Mouse (Mus musculus) hindbrain, embryonic 10.5 days (tissue): ENCODE results near the gene Tmem185b. TPM values are rescaled to one million over a fixed set of nuclear protein-coding genes. Genes with fewer than 3 reads are reported as not detected.

Source experiments
- DNase-seq: peaks from one replicate; pipeline ENCODE4 v3.0.0-alpha.2; 2017; ENCODE audit warnings: low spot score
- H3K27ac ChIP-seq: fragments of 300-500 bp; sonication (generic); 2 replicates; pipeline ENCODE4 v1.5.1; 2016; ENCODE audit warnings: mild to moderate bottlenecking, moderate library complexity
- H3K27me3 ChIP-seq: fragments of 300-500 bp; sonication (generic); 2 replicates; pipeline ENCODE4 v1.6.1; 2016; ENCODE audit warnings: mild to moderate bottlenecking; ENCODE audit not compliant: poor library complexity, insufficient read depth, severe bottlenecking
- H3K36me3 ChIP-seq: fragments of 300-500 bp; sonication (generic); 2 replicates; pipeline ENCODE4 v1.6.1; 2016; ENCODE audit warnings: mild to moderate bottlenecking, moderate library complexity
- H3K4me1 ChIP-seq: fragments of 300-500 bp; sonication (generic); replicated peaks from 2 replicates; pipeline ENCODE4 v1.6.1; 2016; ENCODE audit warnings: mild to moderate bottlenecking
- H3K4me3 ChIP-seq: fragments of 300-500 bp; sonication (generic); 2 replicates; pipeline ENCODE4 v1.5.1; 2016; ENCODE audit warnings: mild to moderate bottlenecking, moderate library complexity
- H3K9me3 ChIP-seq: fragments of 300-500 bp; sonication (generic); 2 replicates; pipeline ENCODE4 v1.6.1; 2016; ENCODE audit warnings: mild to moderate bottlenecking, moderate library complexity
- WGBS: fragments of 180-500 bp; shearing (Covaris S2); methylation state at CpG from one replicate; pipeline ENCODE4 v1.1.7; 2016; 5-methylcytosine and 5-hydroxymethylcytosine counted together
- polyA plus RNA-seq: library from polyadenylated mRNA; unstranded; fragments of >200 nt; fragmentation: Nextera tagmentation; extraction: Ambion mirVana; gene quantifications from 2 replicates; pipeline ENCODE4 v1.2.1, GENCODE M21; 2016

Gene Tmem185b
- polyA plus RNA-seq, 1 experiment from 2014 or later: 17.9 TPM

DNA sequence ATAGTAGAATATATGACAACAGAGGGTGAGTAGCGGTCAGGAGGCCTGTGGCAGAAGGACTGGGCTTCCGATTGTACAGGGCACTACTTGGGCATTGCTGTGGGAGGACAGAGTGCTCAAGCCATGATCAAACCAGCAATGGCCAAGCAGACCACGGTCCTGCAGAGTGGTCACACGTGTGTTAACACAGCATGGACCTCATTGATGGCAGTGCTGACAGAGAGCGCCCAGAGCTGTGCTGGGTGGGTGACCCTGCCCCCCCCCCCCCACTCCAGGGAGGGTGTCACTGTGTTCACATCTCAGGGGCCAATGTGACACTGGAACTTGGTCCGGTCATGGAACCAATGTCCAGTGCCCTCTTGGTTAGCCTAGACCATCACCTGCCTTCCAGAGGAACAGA lies 6.2 kb downstream of the Tmem185b start:
- Histone ChIP-seq H3K4me3 (no peak overlapping the region), H3K27ac (no peak overlapping the region), H3K36me3 (peaks cover 52% of the 10 kb centered on the region), H3K27me3 (no peaks in the 10 kb centered on the region), H3K9me3 (peaks cover 12% of the 10 kb centered on the region; the same call in 1 of the 2 replicates), H3K4me1 (no peaks in the 10 kb centered on the region)
- 96% methylated on average over 6 of the region's 6 CpGs for WGBS
- no peak for DNase-seq

DNA sequence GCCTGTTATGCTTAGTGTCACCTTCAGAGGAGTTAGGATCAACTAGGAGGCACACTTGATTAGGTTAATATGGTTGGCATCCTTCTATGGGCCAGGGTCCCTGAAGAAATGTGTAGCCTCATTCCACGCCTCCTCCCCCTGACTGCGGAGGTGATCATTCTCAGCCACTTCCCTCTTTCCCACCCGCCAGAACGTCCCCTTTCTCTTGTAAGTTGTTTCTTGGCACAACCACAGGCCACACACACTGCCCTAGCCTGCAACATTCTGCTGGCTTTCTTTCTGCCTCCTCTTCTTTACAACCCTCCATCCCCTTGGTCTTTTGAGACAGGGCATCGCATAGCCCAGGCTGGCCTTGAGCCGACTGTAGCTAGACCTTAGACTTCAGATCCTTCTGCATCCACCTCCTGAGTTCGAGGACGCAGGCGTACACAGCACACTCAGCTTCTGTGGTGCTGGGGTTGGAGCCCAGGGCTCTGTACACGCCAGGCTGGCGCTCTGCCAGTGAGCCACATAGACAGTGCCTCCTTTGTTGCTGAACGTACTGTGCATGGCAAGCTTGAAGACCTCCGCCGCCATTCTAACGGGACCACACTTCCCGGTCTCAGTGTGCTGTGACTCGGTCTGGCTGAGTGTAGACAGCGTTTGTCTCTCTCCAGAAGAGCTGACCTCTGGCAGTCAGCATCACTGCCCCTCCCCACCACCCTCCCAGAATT lies 7.3 kb downstream of the Tmem185b start:
- Histone ChIP-seq H3K9me3 (peaks cover 7% of the 10 kb centered on the region; the same call in 1 of the 2 replicates), H3K27me3 (no peaks in the 10 kb centered on the region), H3K27ac (no peak overlapping the region), H3K4me3 (no peak overlapping the region), H3K4me1 (no peaks in the 10 kb centered on the region), H3K36me3 (peaks cover 45% of the 10 kb centered on the region)
- 88% methylated on average over 18 of the region's 18 CpGs for WGBS
- no peak for DNase-seq

- H3K27me3 ChIP-seq: no peaks in the 10 kb centered on the region
- H3K36me3 ChIP-seq: peaks cover 34% of the 10 kb centered on the region
- H3K4me1 ChIP-seq: no peaks in the 10 kb centered on the region
- no peak overlapping the region for H3K4me3 ChIP-seq
- H3K9me3 ChIP-seq: no peaks in the 10 kb centered on the region
- no peak for DNase-seq
- WGBS: 95% methylated on average over 5 of the region's 5 CpGs
- H3K27ac ChIP-seq: no peak overlapping the region
These were observed 8.4 kb downstream of the Tmem185b start for GRCm38 (mm10) chr1:119534341-119534740.

DNA sequence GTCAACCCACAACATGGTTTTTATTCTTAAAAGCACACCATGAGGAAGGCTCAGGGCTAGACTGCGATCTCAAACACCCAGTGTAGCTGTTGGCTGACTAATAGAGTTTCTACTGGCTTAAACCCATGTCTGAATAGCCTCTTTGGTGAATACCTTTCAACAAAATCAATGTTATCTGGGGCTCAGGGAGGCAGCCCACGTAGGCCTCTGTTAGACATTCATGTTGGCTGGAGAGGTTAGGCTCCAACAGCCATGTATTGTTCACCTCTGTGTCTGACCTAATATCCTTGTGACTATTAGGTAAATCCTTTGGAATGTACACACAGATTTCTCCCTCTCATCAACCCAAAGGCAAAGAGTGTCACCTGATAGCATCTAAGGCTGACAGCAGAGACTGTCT lies 10.2 kb downstream of the Tmem185b start:
- Histone ChIP-seq H3K27me3 (no peaks in the 10 kb centered on the region), H3K4me3 (no peak overlapping the region), H3K9me3 (no peaks in the 10 kb centered on the region), H3K36me3 (peaks cover 20% of the 10 kb centered on the region; the same call in 1 of the 2 replicates), H3K27ac (no peak overlapping the region), H3K4me1 (no peaks in the 10 kb centered on the region)
- 87% methylated on average over 2 of the region's 2 CpGs for WGBS
- no peak for DNase-seq

DNA sequence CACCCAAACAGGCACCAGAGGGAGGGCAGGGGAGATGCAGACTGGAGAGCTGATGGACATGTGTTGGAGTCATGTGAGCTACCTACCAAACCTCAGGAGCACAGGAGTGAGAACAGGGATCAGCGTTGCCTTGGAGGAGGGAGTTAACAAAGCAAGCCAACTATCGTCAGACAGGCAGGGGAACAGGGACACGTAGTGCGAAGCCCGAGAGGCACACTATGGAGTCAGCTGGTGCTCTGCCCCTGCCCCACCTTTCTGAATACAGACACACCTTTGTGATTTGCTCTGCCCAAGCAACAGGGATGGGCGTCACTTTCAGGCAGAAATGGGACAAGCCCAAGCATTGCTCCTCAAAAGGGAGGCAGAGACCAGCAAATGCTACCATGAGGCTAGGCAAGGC lies 11.7 kb downstream of the Tmem185b start:
- WGBS: 93% methylated on average over 6 of the region's 6 CpGs
- H3K36me3 ChIP-seq: peaks cover 26% of the 10 kb centered on the region
- H3K27ac ChIP-seq: no peak overlapping the region
- H3K4me1 ChIP-seq: no peaks in the 10 kb centered on the region
- DNase-seq: no peak
- no peaks in the 10 kb centered on the region for H3K27me3 ChIP-seq
- no peaks in the 10 kb centered on the region for H3K9me3 ChIP-seq
- no peak overlapping the region for H3K4me3 ChIP-seq

DNA sequence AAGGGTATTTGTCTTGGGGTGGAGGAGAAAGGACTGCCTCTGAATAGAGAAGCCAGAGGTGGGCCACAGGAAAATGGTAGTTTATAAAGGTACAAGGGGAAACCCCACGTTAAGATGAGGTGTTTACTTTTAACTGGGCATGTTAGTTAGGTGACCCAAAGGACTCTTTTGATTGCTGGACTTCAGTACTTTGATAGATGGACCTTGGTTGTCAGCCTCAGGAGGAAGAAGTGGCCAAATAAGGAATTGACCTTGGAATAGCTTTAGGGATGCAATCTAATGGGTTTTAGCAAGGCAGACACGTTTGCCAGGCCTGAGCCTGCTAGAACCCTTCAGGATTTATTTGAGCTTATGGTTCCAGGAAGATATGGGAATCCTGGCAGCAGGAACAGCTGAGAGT lies 13.3 kb downstream of the Tmem185b start:
- Histone ChIP-seq H3K27ac (no peak overlapping the region), H3K36me3 (peaks cover 29% of the 10 kb centered on the region), H3K9me3 (no peaks in the 10 kb centered on the region), H3K4me1 (no peaks in the 10 kb centered on the region), H3K27me3 (no peaks in the 10 kb centered on the region), H3K4me3 (no peak overlapping the region)
- 83% methylated on average over 2 of the region's 2 CpGs for WGBS
- DNase-seq: no peak

GRCm38 (mm10) chr1:119540836-119541557 lies 15.0 kb downstream of the Tmem185b start:
- H3K27me3 ChIP-seq: no peaks in the 10 kb centered on the region
- peaks cover 46% of the 10 kb centered on the region for H3K36me3 ChIP-seq
- DNase-seq: no peak
- H3K4me3 ChIP-seq: no peak overlapping the region
- H3K4me1 ChIP-seq: no peaks in the 10 kb centered on the region
- H3K27ac ChIP-seq: no peak overlapping the region
- WGBS: 85% methylated on average over 9 of the region's 9 CpGs
- no peaks in the 10 kb centered on the region for H3K9me3 ChIP-seq

DNA sequence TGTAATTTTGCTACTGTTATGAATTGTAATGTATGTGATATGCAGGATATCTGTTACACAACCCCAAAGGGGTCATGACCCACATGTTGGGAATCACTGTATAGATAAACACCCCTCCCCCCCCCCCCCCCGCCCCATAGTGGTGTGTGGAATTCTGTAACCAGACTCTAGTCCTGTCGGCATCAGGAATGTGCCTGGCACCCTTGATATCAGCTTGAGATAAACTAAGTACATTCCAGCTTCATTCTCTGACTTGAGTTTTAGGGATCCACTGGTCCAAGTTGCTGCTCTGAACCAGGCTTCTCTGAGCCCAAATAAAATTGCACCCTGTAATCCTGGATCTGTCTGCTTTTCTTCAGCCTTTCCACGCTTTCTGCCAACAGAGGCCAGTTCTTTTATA lies 15.6 kb downstream of the Tmem185b start:
- H3K27ac ChIP-seq: no peak overlapping the region
- no peaks in the 10 kb centered on the region for H3K4me1 ChIP-seq
- peaks cover 52% of the 10 kb centered on the region for H3K36me3 ChIP-seq
- no peaks in the 10 kb centered on the region for H3K9me3 ChIP-seq
- WGBS: 75% methylated on average over 3 of the region's 3 CpGs
- DNase-seq: no peak
- H3K4me3 ChIP-seq: no peak overlapping the region
- no peaks in the 10 kb centered on the region for H3K27me3 ChIP-seq

DNA sequence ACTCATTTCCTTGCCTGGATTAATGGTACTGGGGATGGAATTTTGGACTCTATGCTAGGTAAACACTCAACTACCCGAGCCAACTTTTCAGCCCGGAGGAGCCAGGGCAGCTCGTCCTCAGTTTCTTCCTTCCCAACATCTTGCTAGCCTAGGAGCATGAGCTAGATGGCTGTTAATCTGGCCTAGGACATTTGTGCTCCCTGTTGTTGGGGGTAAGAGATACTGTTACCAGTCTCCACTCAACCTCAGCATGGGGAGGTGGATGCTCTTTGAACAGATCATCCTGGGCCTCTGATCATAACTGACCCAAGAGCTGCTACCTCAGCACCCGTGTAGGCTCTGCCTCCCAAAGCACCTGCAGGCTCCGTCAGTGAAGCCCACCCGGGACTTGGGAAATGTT lies 17.4 kb downstream of the Tmem185b start:
- Histone ChIP-seq H3K9me3 (no peaks in the 10 kb centered on the region), H3K4me1 (no peaks in the 10 kb centered on the region), H3K27me3 (no peaks in the 10 kb centered on the region), H3K27ac (no peak overlapping the region), H3K36me3 (peaks cover 64% of the 10 kb centered on the region), H3K4me3 (no peak overlapping the region)
- 97% methylated on average over 6 of the region's 6 CpGs for WGBS
- DNase-seq: no peak

- Histone ChIP-seq H3K4me1 (no peaks in the 10 kb centered on the region), H3K9me3 (no peaks in the 10 kb centered on the region), H3K27me3 (no peaks in the 10 kb centered on the region), H3K36me3 (peaks cover 74% of the 10 kb centered on the region), H3K4me3 (no peak overlapping the region), H3K27ac (no peak overlapping the region)
- DNase-seq: no peak
- 96% methylated on average over 5 of the region's 5 CpGs for WGBS
These were observed 18.7 kb downstream of the Tmem185b start for GRCm38 (mm10) chr1:119544611-119545155.

DNA sequence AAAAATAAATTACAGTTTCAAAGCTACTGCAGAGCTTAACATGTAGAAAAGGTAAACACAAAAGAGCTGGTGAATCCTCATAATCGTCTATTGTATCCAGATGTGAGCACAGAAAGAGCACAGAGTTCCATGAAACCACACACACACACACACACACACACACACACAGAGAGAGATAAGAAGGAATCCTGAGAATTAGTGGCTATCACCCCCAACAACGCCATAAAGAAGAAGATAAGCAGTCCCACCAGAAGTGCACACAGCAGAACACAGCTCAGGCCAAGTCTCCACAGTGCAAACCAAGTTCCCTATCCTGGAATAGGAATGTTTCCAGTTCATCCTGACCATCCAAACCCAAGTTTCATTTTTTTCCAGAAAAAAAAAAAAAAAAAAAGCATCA lies 19.2 kb downstream of the Tmem185b start:
- Histone ChIP-seq H3K9me3 (no peaks in the 10 kb centered on the region), H3K27me3 (no peaks in the 10 kb centered on the region), H3K4me1 (no peaks in the 10 kb centered on the region), H3K27ac (no peak overlapping the region), H3K36me3 (peaks cover 78% of the 10 kb centered on the region), H3K4me3 (no peak overlapping the region)
- 84% methylated on average over 2 of the region's 2 CpGs for WGBS
- no peak for DNase-seq

GRCm38 (mm10) chr1:119545671-119546070 lies 19.7 kb downstream of the Tmem185b start:
- H3K27me3 ChIP-seq: no peaks in the 10 kb centered on the region
- no peaks in the 10 kb centered on the region for H3K9me3 ChIP-seq
- no peaks in the 10 kb centered on the region for H3K4me1 ChIP-seq
- 89% methylated on average over 4 of the region's 4 CpGs for WGBS
- H3K27ac ChIP-seq: no peak overlapping the region
- DNase-seq: no peak
- H3K36me3 ChIP-seq: peaks cover 84% of the 10 kb centered on the region
- H3K4me3 ChIP-seq: no peak overlapping the region

DNA sequence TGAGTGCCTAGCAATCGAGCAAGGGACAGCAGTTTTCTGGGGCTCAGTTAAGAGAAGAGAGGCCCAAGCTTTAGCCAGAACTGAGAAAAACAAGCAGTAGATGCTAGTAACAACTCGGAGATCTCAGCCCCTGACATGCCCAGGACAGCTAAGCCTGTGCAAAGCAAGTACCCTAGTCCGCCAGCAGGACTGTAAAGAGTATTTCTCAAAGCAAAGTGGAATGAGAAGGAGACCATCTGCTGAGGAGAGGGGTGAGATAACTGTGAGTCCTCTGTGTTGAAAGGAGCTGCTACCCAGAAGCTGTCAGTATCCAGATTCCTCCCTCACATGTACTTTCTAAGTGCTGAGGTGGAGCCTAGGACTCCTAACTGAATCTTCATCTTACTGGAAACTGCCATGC lies 20.5 kb downstream of the Tmem185b start:
- Histone ChIP-seq H3K27ac (no peak overlapping the region), H3K4me1 (no peaks in the 10 kb centered on the region), H3K36me3 (peaks cover 89% of the 10 kb centered on the region), H3K27me3 (no peaks in the 10 kb centered on the region), H3K9me3 (no peaks in the 10 kb centered on the region), H3K4me3 (no peak overlapping the region)
- WGBS: 91% methylated on average over 3 of the region's 3 CpGs
- no peak for DNase-seq
